Mouse (Mus musculus): Measurements from ENCODE around the gene Olfr93. TPM values are rescaled to one million over a fixed set of nuclear protein-coding genes. Genes with fewer than 3 reads are reported as not detected.
A peak's percentile ranks its signal among the peaks of the same experiment; 100 is the strongest.

Gene Olfr93
- not detected in 2 replicates for polyA plus RNA-seq (2015; fragmentation: Nextera tagmentation; extraction: Ambion mirVana)

DNA sequence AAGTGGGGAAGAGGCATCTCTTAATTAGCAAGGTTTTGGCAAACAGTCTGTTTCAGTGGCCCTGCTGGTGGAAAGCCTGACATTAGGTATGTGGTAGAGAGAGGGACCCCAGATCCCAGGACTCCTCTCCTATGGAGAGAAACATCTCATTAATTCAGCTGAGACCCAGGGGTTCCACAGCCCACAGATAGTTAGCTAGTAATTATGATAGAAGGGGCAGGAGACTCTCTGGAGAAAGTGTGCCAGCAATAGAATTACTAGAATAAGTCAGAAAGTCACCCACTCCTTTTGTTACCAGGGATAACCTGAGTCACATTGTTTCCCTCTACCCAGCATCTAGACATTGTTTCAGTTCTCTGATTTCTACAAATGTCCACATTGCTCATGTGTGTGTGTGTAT is at the start of gene Olfr93:
Gene Olfr93 (minus strand): TSS at position 101 of the 400 bp plus-strand sequence.
- Histone ChIP-seq H3K4me3 (ENCODE audit: low read length) (no peak within 1 kb of the TSS), H3K9ac (ENCODE audit: low read length) (no peak within 1 kb of the TSS), H3K4me1 (replicated peaks; ENCODE audit: control insufficient read depth, insufficient read depth, low read length) (no peaks in the 10 kb centered on the region), H3K36me3 (ENCODE audit: control insufficient read depth, insufficient read depth, low read length) (no peaks in the 10 kb centered on the region), H3K27ac (ENCODE audit: low read length) (no peak within 1 kb of the TSS), H3K27me3 (ENCODE audit: control insufficient read depth, insufficient read depth, low read depth, low read length) (no peaks in the 10 kb centered on the region), H3K9me3 (ENCODE audit: control insufficient read depth, low read length) (no peaks in the 10 kb centered on the region), H3K4me2 (ENCODE audit: low read depth, low read length) (no peak within 1 kb of the TSS)
- ATAC-seq (ENCODE audit: low read depth) = no peak

DNA sequence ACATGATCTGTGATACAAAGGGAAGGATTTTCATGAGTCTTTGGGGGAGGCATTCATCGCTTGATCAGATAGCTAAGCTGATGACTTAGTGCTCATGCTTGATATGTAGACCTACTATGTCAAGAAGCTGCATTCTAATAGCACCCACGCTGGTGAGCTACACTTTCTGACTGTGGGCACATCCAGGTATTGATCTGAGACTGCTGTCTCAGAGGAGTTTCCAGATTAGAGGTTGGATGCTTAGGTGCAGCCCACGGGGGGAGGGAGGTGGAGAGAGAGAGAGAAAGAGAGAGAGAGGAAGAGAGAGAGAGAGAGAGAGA is 42.6 kb upstream of the Olfr93 start:
- Histone ChIP-seq H3K27me3 (ENCODE audit: control insufficient read depth, insufficient read depth, low read depth, low read length) (no peaks in the 10 kb centered on the region), H3K4me3 (ENCODE audit: low read length) (no peak overlapping the region), H3K9me3 (ENCODE audit: control insufficient read depth, low read length) (no peaks in the 10 kb centered on the region), H3K9ac (ENCODE audit: low read length) (no peak overlapping the region), H3K4me1 (replicated peaks; ENCODE audit: control insufficient read depth, insufficient read depth, low read length) (no peaks in the 10 kb centered on the region), H3K4me2 (ENCODE audit: low read depth, low read length) (no peak overlapping the region), H3K36me3 (ENCODE audit: control insufficient read depth, insufficient read depth, low read length) (no peaks in the 10 kb centered on the region), H3K27ac (ENCODE audit: low read length) (no peak overlapping the region)
- 22% methylated on average over 3 of the region's 3 CpGs for WGBS
- no peak; the same call in 1 of the 2 replicates for ATAC-seq (ENCODE audit: low read depth)

GRCm38 (mm10) chr17:37203206-37203916 is 42.1 kb upstream of the Olfr93 start:
- H3K9ac ChIP-seq (ENCODE audit: low read length) = no peak overlapping the region
- no peaks in the 10 kb centered on the region for H3K36me3 ChIP-seq (ENCODE audit: control insufficient read depth, insufficient read depth, low read length)
- 0% methylated on average over 4 of the region's 4 CpGs for WGBS
- H3K27me3 ChIP-seq (ENCODE audit: control insufficient read depth, insufficient read depth, low read depth, low read length) = peaks cover 3% of the 10 kb centered on the region; the same call in 1 of the 2 replicates
- no peaks in the 10 kb centered on the region for H3K9me3 ChIP-seq (ENCODE audit: control insufficient read depth, low read length)
- no peak overlapping the region for H3K4me2 ChIP-seq (ENCODE audit: low read depth, low read length)
- peak; percentile 62 for ATAC-seq (ENCODE audit: low read depth)
- no peak overlapping the region for H3K4me3 ChIP-seq (ENCODE audit: low read length)
- no peak overlapping the region for H3K27ac ChIP-seq (ENCODE audit: low read length)
- no peaks in the 10 kb centered on the region for H3K4me1 ChIP-seq (replicated peaks; ENCODE audit: control insufficient read depth, insufficient read depth, low read length)

DNA sequence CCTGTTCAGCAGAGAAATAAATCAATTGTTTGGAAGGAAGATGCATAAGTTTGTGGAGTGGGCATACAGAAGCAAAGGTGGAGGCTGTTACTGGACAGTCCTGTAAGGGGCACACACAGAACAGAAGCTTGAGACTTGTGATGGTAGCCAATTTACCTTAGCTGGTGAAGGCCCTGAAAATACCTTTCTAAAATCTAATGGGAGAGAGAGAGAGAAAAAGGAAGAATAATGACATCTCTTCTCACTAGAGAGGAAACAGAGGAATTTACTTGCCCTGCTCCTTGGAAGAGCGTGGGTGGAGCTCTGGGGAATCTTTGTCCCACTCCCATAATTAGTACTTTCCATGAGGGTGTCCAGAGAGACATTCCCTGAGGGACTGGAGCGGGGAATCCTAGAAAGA is 39.6 kb upstream of the Olfr93 start, which contains the start of gene Olfr94:
Gene Olfr94 (minus strand): TSS at position 101 of the 400 bp plus-strand sequence.
- Histone ChIP-seq H3K4me3 (ENCODE audit: low read length) (no peak within 1 kb of the TSS), H3K4me2 (ENCODE audit: low read depth, low read length) (no peak within 1 kb of the TSS), H3K9me3 (ENCODE audit: control insufficient read depth, low read length) (no peaks in the 10 kb centered on the region), H3K27me3 (ENCODE audit: control insufficient read depth, insufficient read depth, low read depth, low read length) (peaks cover 26% of the 10 kb centered on the region), H3K9ac (ENCODE audit: low read length) (no peak within 1 kb of the TSS), H3K4me1 (replicated peaks; ENCODE audit: control insufficient read depth, insufficient read depth, low read length) (0 out of 2 replicates have a peak, but pooled peaks cover 2% of the 10 kb centered on the region), H3K27ac (ENCODE audit: low read length) (no peak within 1 kb of the TSS), H3K36me3 (ENCODE audit: control insufficient read depth, insufficient read depth, low read length) (no peaks in the 10 kb centered on the region)
- WGBS = 73% methylated on average over 2 of the region's 2 CpGs
- no peak for ATAC-seq (ENCODE audit: low read depth)

DNA sequence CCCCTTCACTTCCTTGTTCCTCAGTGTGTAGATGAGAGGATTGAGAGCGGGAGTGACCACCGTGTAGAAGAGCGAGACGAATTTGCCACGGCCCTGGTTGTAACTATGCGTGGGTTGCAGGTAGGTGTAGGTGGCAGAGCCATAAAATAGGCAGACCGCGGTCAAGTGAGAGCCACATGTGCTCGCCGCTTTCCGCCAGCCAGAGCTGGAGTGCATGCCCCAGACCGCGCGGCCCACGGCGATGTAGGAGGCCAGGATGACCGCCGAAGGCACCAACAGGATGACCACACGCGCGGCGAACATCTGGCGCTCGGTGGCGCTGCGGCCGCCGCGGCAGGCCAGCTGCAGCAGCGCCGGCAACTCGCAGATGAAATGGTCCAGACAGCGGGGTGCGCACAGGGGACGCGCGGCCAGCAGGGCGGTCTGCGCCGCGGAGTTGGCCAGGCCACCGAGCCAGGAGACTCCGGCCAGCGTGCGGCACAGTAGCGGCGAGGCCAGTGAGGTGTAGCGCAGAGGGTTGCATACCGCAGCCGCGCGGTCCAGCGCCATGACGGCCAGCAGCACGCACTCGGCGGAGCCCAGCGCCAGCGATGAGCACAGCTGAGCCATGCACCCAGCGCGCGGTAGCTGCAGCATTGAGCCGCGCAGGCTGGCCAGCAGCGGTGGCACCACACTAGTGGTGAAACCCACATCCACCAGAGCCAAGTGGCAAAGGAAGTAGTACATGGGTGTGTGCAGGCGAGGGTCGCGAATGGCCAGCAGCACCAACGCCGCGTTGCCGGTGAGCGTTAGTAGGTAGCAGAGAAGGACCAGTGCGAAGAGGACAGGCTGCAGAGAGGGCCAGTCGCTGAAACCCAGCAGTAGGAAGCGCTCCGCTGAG is 35.8 kb upstream of the Olfr93 start:
- Histone ChIP-seq H3K9ac (ENCODE audit: low read length) (no peak overlapping the region; the same call in 1 of the 2 replicates), H3K27me3 (ENCODE audit: control insufficient read depth, insufficient read depth, low read depth, low read length) (peaks cover 30% of the 10 kb centered on the region)
- 1% methylated on average over 74 of the region's 77 CpGs for WGBS

GRCm38 (mm10) chr17:37194782-37195181 is 33.5 kb upstream of the Olfr93 start:
- no peaks in the 10 kb centered on the region for H3K36me3 ChIP-seq (ENCODE audit: control insufficient read depth, insufficient read depth, low read length)
- no peak overlapping the region for H3K27ac ChIP-seq (ENCODE audit: low read length)
- no peaks in the 10 kb centered on the region for H3K9me3 ChIP-seq (ENCODE audit: control insufficient read depth, low read length)
- no peak overlapping the region for H3K4me3 ChIP-seq (ENCODE audit: low read length)
- no peak overlapping the region for H3K9ac ChIP-seq (ENCODE audit: low read length)
- H3K4me1 ChIP-seq (replicated peaks; ENCODE audit: control insufficient read depth, insufficient read depth, low read length) = 0 out of 2 replicates have a peak, but pooled peaks cover 2% of the 10 kb centered on the region
- no peak for ATAC-seq (ENCODE audit: low read depth)
- WGBS = 87% methylated on average over 5 of the region's 5 CpGs
- peaks cover 30% of the 10 kb centered on the region for H3K27me3 ChIP-seq (ENCODE audit: control insufficient read depth, insufficient read depth, low read depth, low read length)
- no peak overlapping the region for H3K4me2 ChIP-seq (ENCODE audit: low read depth, low read length)

More for the DNA sequence above, 35.8 kb upstream of the Olfr93 start:
- 0 out of 2 replicates have a peak, but pooled peaks cover 2% of the 10 kb centered on the region for H3K4me1 ChIP-seq (replicated peaks; ENCODE audit: control insufficient read depth, insufficient read depth, low read length)
- no peak overlapping the region for H3K27ac ChIP-seq (ENCODE audit: low read length)
- peak; percentile 67 for ATAC-seq (ENCODE audit: low read depth)
- peak overlapping the region; percentile 48 for H3K4me3 ChIP-seq (ENCODE audit: low read length)
- peak overlapping the region; percentile 73 for H3K4me2 ChIP-seq (ENCODE audit: low read depth, low read length)
- H3K36me3 ChIP-seq (ENCODE audit: control insufficient read depth, insufficient read depth, low read length) = no peaks in the 10 kb centered on the region
- H3K9me3 ChIP-seq (ENCODE audit: control insufficient read depth, low read length) = no peaks in the 10 kb centered on the region

DNA sequence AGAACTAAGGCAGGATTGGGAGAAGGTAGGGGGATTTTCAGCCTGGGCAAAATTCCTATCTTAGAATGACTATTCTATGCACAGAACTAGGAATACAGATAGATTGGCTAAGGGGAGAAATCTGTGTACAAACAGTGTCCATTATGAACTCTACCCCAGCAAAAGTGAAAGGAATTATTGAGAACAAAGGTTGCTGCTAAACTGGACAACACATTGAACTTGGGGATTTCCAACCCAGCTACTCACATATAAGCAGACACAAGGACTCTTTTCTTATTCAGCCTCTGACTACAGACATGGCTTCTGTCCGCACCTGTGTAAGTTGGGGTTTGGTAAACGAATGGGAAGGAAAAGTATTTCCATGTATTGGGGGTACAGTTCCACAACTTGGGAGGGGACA is 32.4 kb upstream of the Olfr93 start, which contains the start of gene Ubd:
Gene Ubd (plus strand): TSS at position 237 of the 400 bp plus-strand sequence.
- 0 out of 2 replicates have a peak, but pooled peaks cover 2% of the 10 kb centered on the region for H3K4me1 ChIP-seq (replicated peaks; ENCODE audit: control insufficient read depth, insufficient read depth, low read length)
- H3K27ac ChIP-seq (ENCODE audit: low read length) = no peak within 1 kb of the TSS
- H3K9me3 ChIP-seq (ENCODE audit: control insufficient read depth, low read length) = no peaks in the 10 kb centered on the region
- no peaks in the 10 kb centered on the region for H3K36me3 ChIP-seq (ENCODE audit: control insufficient read depth, insufficient read depth, low read length)
- no peak for ATAC-seq (ENCODE audit: low read depth)
- H3K9ac ChIP-seq (ENCODE audit: low read length) = no peak within 1 kb of the TSS
- H3K4me2 ChIP-seq (ENCODE audit: low read depth, low read length) = no peak within 1 kb of the TSS
- H3K4me3 ChIP-seq (ENCODE audit: low read length) = no peak within 1 kb of the TSS
- WGBS = 74% methylated on average over 2 of the region's 2 CpGs
- H3K27me3 ChIP-seq (ENCODE audit: control insufficient read depth, insufficient read depth, low read depth, low read length) = peaks cover 30% of the 10 kb centered on the region

DNA sequence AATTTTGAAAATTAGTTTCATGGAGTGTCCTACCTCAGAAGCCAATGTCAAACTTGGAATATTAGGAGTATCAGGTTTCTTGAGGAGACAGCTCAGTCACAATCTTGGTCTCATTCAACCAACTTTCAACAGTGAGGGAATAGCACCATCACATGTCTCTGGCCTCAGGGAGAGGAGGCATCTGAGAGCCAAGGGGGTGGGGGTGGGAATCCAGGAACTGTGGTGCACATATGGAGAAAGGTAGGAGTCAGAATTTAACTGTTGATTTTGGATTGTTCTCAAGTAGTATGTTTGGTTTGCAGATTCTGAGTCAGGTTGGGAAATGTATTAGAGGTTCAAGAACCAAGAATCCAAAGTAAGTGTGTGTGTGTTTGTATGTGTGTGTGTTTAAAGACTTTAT is 31.7 kb upstream of the Olfr93 start:
- Histone ChIP-seq H3K9me3 (ENCODE audit: control insufficient read depth, low read length) (no peaks in the 10 kb centered on the region), H3K4me2 (ENCODE audit: low read depth, low read length) (no peak overlapping the region), H3K27me3 (ENCODE audit: control insufficient read depth, insufficient read depth, low read depth, low read length) (peaks cover 24% of the 10 kb centered on the region), H3K4me1 (replicated peaks; ENCODE audit: control insufficient read depth, insufficient read depth, low read length) (0 out of 2 replicates have a peak, but pooled peaks cover 2% of the 10 kb centered on the region), H3K9ac (ENCODE audit: low read length) (no peak overlapping the region), H3K27ac (ENCODE audit: low read length) (no peak overlapping the region), H3K36me3 (ENCODE audit: control insufficient read depth, insufficient read depth, low read length) (no peaks in the 10 kb centered on the region), H3K4me3 (ENCODE audit: low read length) (no peak overlapping the region)
- no peak for ATAC-seq (ENCODE audit: low read depth)

- Histone ChIP-seq H3K36me3 (ENCODE audit: control insufficient read depth, insufficient read depth, low read length) (no peaks in the 10 kb centered on the region), H3K9me3 (ENCODE audit: control insufficient read depth, low read length) (no peaks in the 10 kb centered on the region), H3K27ac (ENCODE audit: low read length) (no peak overlapping the region), H3K27me3 (ENCODE audit: control insufficient read depth, insufficient read depth, low read depth, low read length) (peaks cover 4% of the 10 kb centered on the region; the same call in 1 of the 2 replicates), H3K4me2 (ENCODE audit: low read depth, low read length) (no peak overlapping the region), H3K4me3 (ENCODE audit: low read length) (no peak overlapping the region), H3K4me1 (replicated peaks; ENCODE audit: control insufficient read depth, insufficient read depth, low read length) (no peaks in the 10 kb centered on the region), H3K9ac (ENCODE audit: low read length) (no peak overlapping the region)
- 25% methylated on average over 2 of the region's 2 CpGs for WGBS
- ATAC-seq (ENCODE audit: low read depth) = no peak
Observed at GRCm38 (mm10) chr17:37190711-37191110, 29.4 kb upstream of the Olfr93 start.
